Mouse (Mus musculus) megakaryocyte, adult 5-6 weeks (primary cell): ENCODE data around the gene Gm45753. TPM values are rescaled to one million over a fixed set of nuclear protein-coding genes. Genes with fewer than 3 reads are reported as not detected.
"Not testable (repeated sequence)": the region's sequence is repeated elsewhere in the genome, so short reads cannot be mapped to it uniquely, and the experiment has no call there.

Experiments
- ATAC-seq: 2 replicates; pipeline ENCODE4 v1.8.0; 2016; ENCODE audit warnings: mild to moderate bottlenecking, inconsistent platforms; ENCODE audit not compliant: poor library complexity, severe bottlenecking
- total RNA-seq, 2 experiments: library from RNA; stranded (forward) in 1 of 2; stranded (reverse) in 1 of 2; fragments of 153-499, 151-499 nt in 1 of 2; fragments of 221-1000, 200-1000 nt in 1 of 2; gene quantifications; 2 replicates each; pipeline versions ENCODE4 v1.2.3 to v1.2.4; 2015 to 2017

Gene Gm45753
- total RNA-seq (2015) (not detected in 2 replicates), total RNA-seq (2017) (0.12 TPM in 1 of 2 replicates, not detected in the other)

- no peak for ATAC-seq
These were observed at the start of gene Gm45753 for GRCm38 (mm10) chr8:45308366-45308765. TSS of gene Gm45753 (minus strand) at chr8:45308466.

DNA sequence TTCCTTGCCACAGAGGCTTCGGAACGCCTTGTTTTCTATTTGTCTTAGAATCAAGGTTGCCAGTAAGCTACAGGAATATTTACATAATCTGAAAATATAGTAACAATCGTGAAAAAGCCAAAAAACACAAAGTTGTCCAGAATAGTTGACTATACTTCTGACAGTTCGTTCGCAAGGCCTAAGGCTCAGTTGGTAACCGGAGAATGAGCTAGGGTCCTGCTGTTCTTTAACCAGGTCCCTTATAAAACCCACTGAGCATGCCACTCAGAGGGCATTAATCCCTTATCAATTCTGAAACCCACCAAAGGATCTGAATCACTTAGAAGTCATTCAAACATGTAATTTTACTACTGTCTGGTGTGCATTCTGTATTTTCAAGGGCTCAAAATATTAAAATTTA lies 47.5 kb upstream of the Gm45753 start:
- no peak for ATAC-seq

DNA sequence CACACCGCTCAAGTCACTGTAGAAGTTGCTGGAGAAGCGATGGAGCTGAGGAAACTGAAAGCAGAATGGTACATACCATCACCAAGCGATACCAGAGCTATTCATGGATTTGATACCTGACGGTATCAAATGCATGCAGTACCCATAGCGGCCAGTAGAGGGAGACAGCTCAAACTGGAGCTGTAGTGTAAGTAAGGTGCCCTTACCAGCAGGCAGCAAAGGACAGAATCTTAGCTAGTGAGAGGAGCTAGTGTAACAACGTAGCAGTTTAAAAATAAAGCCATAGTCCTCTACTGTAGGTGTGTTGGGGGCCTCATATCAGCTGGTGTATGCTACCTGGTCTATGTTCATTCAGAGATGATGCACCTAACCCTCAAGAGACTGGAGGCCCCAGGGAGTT lies 36.8 kb upstream of the Gm45753 start:
- peak; percentile 89 for ATAC-seq

DNA sequence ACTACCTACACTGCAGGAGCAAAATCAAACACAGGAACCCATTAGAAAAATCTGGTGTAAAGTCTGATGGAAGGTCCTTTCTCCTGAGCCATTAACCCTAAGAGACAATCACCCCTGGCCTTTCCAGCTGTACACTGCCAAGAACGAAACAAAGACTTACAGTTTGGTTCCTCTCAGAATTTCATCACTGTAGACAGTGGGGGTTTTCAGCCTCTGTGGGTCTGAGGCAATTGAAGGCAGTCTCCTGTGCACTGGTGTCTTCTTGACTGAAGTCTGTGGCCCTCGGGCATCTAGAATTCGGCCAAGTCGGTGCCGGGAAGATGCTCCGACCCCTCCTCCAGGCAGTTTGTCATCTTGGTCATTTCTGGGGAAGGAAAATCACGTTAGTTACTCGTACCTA lies 36.0 kb upstream of the Gm45753 start:
- ATAC-seq = peak; percentile 73

GRCm38 (mm10) chr8:45341630-45342628 lies 33.7 kb upstream of the Gm45753 start:
- no peak for ATAC-seq

GRCm38 (mm10) chr8:45333493-45333892 lies 25.2 kb upstream of the Gm45753 start:
- ATAC-seq = peak; percentile 75

DNA sequence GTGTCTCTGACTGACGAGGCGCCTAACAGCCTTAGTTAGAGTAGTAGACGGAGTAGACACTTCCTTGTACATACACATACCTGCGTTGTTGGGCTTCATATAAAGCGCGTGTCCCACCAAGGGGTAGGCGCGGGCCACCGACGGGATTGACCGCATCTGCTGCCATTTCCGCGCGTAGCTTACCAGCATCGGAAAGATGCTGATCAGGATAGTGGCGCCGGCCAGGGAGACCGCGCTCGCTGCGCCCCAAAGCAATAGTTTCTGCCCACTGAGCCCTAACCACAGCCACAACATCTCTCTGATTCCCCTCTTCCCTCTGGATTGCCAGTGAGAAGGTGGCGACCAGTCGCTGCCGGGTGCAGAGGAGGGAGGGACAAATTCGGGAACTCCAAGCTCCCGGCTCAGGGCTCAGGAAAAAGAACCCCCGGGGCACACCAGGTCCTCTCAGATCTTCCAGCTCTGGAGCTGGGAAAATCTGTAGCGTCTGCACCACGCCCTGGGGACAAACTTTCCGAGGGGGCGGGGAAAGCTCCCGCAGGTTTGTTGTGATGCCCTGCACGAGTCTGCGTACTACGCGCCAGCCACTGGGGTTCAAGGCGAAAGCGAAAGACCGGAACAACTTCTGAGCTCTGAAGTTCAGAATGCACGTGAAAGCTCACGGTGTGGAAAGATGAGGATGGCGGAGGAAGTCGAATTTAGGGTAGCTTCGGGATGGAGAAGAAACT lies 24.6 kb upstream of the Gm45753 start, which contains the start of gene Cyp4v3:
Cyp4v3 (minus strand) TSS at position 532 of the 725 bp plus-strand sequence.
- peak; percentile 80 for ATAC-seq

DNA sequence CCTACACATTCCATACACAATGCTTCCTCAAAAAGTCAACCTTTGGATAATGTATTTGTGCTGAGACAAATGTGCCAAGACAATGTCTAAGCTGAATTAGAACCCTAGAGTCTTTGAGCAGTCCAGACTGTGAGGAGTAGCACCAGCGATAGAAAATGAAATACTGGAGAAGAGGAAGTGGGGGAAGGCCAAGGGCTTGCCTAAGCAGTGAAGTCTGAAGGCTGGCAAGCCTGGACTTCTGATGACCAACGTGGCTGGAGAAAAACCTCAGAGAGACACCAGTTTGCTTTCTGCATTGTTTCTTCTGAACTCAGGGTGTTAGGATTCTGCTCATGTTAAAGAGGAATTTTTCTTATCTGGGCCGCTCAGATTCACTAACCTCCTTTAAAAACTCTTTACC lies 22.6 kb upstream of the Gm45753 start:
- 0 out of 2 replicates have a peak, but pooled peaks have one; percentile 30 for ATAC-seq

- no peak for ATAC-seq
These were observed 21.1 kb upstream of the Gm45753 start for GRCm38 (mm10) chr8:45329206-45329980.

DNA sequence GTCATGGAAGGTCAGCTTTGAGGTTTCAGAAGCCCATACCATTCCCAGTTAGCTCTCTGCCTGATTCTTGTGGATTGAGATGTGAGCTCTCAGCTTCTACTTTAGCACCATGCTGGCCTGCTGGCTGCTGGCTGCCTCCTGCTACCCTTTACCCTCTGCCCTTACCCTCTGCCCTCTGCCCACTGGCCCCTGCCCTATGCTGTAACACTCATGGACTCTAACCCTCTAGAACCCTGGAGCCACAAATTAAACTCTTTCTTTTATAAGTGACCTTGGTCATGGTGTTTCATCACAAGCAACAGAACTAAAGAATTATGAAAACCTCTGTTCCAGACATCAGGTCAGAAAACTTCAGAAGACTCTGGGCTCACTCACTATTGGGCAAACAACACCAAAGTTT lies 18.8 kb upstream of the Gm45753 start:
- ATAC-seq = not testable (repeated sequence)

GRCm38 (mm10) chr8:45324151-45324550 lies 15.9 kb upstream of the Gm45753 start:
- no peak for ATAC-seq

DNA sequence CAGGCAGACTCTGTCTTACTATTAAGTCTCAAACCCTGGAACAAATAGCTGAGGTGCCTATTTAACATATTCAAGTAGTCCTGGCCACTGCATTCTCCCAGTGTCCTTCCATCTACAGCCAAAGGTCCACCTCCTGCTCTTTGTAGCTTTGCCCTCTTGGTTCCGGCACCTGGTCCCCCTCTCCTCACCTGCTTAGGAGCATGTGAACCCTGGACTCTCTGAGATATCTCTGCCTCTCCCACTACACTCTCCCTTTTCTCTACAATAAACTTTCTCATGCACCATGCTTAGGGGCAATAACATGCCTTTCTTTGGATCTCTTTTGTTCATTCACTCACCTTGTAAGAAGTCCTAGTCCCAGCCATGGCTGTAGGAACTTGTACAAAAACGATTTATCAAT lies 13.1 kb upstream of the Gm45753 start:
- no peak for ATAC-seq

DNA sequence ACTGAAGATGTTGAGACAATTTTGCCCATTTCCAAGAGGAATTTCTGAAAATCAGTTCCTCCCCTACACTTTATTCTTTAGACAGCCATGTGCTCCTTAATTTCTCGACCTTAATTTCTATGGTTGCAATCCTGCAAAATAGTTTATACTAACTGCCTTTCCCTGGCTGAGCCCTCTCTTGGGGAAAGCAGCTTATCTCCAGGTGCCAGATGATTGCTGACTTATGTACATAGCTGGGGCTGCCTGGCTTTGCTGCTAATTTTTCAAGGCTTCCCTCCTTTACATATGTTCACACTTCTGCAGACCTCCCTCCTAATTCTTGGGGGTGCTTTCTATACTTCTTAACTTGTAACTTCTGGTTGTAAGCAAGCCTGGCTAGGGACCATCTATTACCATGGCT lies 12.7 kb upstream of the Gm45753 start:
- ATAC-seq = no peak

- no peak for ATAC-seq
These were observed 2.7 kb upstream of the Gm45753 start for GRCm38 (mm10) chr8:45310967-45311366.

GRCm38 (mm10) chr8:45305479-45305878 lies 2.8 kb downstream of the Gm45753 start:
- no peak for ATAC-seq

DNA sequence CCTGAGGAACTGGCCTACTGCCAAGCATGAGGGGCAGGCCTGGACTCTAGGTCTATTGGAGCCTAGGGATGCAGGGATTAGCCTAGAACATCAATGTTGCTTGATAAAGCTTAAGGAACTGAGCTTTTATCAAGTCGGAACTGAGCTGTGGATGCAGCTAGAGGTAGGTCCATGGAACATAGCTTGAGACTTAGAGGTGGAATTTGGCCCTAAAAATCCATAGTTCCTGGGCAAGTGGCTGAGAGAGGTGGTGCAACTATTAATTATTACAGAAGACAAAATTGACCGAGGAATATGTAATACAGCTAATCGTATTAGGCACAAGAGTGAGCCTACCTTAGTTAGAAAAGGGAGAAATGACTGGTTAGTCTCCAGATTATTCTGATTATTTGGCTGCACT lies 3.9 kb downstream of the Gm45753 start:
- ATAC-seq = no peak

DNA sequence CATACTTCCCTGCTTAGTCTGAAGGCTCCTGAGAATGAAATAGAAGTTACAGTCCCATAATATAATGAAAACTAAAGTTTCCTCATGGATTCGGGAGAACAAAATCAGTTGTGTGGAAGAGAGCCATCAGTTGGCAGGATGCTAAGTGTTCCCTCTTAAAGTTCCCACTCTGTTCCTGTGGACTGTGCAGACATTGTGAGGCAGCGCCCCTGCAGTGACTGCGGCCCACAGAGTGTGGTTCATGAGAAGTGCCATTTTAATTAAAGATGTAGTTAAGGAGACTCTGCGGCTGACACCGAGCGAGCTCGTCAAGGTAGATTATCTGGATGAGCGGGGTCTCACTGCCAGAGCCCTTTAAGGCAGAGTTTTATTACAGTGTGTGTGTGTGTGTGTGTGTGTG lies 5.9 kb downstream of the Gm45753 start:
- no peak for ATAC-seq

- no peak for ATAC-seq
These were observed 13.0 kb downstream of the Gm45753 start for GRCm38 (mm10) chr8:45295276-45295675.

DNA sequence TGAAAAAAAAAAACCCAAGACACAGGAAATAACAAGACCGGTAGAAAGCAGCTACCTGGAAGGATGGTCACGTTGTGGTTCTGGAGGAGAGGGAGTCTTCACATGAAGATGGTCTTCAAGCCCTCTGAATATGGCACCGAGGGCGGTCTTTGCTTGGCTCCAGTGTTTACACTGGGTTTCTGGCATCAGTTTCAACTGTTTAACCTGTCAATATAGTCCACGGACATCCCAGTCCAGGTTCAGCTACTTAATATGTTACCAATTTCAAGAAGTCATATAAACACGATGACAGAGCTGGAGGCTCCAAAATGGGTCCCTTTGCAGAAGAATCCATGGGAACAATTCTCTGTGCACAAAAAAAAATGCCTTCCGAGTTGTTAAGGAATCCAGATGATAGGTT lies 13.6 kb downstream of the Gm45753 start, which contains the start of gene Klkb1:
Klkb1 (minus strand) TSS at position 173 of the 400 bp plus-strand sequence.
- ATAC-seq = no peak

DNA sequence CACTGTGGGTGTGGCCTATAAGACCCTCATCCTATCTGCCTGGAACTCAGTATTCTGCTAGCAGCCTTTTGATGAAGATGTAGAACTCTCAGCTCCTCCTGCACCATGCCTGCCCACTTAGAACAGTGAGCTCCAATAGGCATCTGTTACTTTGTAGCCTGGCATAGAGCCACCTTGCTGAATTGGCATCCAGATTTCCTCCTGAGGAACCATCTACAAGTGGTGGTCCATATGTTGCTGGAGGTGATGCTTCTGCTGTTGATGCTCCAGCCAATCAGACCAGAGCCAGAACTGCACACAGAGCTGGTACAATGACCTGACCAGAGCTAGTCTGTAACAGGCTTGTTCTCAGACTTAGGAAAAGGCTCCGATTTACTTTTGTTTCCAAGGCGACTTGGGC lies 16.5 kb downstream of the Gm45753 start:
- no peak for ATAC-seq

DNA sequence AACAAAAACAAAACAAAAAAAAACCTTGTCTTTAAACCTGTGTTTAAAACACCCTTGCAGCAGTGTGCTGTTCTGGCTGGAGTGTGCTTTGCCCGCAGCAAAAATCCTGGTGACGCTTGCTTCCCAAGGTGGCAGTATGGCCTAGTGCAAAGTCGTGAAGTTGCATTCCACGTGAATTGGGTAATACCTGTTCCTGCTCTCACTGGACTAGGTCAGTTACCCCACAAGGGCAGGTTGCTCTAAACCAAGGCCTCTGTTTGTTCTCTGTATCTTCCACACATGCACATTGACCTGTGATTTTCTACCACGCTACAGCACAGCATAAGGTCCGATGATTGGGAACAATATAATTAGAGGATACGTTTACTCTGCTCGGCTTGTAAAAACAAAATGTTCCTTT lies 26.6 kb downstream of the Gm45753 start:
- ATAC-seq = no peak
